Mouse (Mus musculus) heart, embryonic 10.5 days (tissue): ENCODE results near the gene Atp7b. TPM values are rescaled to one million over a fixed set of nuclear protein-coding genes. Genes with fewer than 3 reads are reported as not detected.

ENCODE experiments used
- DNase-seq: peaks from one replicate; pipeline ENCODE4 v3.0.0-alpha.2; 2017; ENCODE audit warnings: low spot score
- H3K27ac ChIP-seq: fragments of 300-500 bp; sonication (generic); 2 replicates; pipeline ENCODE4 v1.5.1; 2016; ENCODE audit warnings: mild to moderate bottlenecking
- H3K27me3 ChIP-seq: fragments of 300-500 bp; sonication (generic); 2 replicates; pipeline ENCODE4 v1.6.1; 2016; ENCODE audit warnings: mild to moderate bottlenecking; ENCODE audit not compliant: poor library complexity, insufficient read depth, severe bottlenecking
- H3K36me3 ChIP-seq: fragments of 300-500 bp; sonication (generic); 2 replicates; pipeline ENCODE4 v1.6.1; 2016; ENCODE audit warnings: mild to moderate bottlenecking, moderate library complexity
- H3K4me1 ChIP-seq: fragments of 300-500 bp; sonication (generic); 2 replicates; pipeline ENCODE4 v1.6.1; 2016; ENCODE audit warnings: mild to moderate bottlenecking
- H3K4me3 ChIP-seq: fragments of 300-500 bp; sonication (generic); 2 replicates; pipeline ENCODE4 v1.5.1; 2016; ENCODE audit warnings: mild to moderate bottlenecking, moderate library complexity
- H3K9me3 ChIP-seq: fragments of 300-500 bp; sonication (generic); 2 replicates; pipeline ENCODE4 v1.6.1; 2016; ENCODE audit warnings: mild to moderate bottlenecking, moderate library complexity
- WGBS: fragments of 180-500 bp; shearing (Covaris S2); methylation state at CpG from one replicate; pipeline ENCODE4 v1.1.7; 2016; 5-methylcytosine and 5-hydroxymethylcytosine counted together
- polyA plus RNA-seq: library from polyadenylated mRNA; unstranded; fragments of >200 nt; fragmentation: Nextera tagmentation; extraction: Ambion mirVana; gene quantifications from 2 replicates; pipeline ENCODE4 v1.2.1, GENCODE M21; 2016

Atp7b gene
- polyA plus RNA-seq, 1 experiment from 2014 or later = 3.8 TPM

GRCm38 (mm10) chr8:22013034-22013707 is 46.9 kb downstream of the Atp7b start:
- Histone ChIP-seq H3K27ac (no peak overlapping the region), H3K9me3 (no peaks in the 10 kb centered on the region), H3K36me3 (0 out of 2 replicates have a peak, but pooled peaks cover 6% of the 10 kb centered on the region), H3K4me1 (no peaks in the 10 kb centered on the region), H3K27me3 (no peaks in the 10 kb centered on the region), H3K4me3 (no peak overlapping the region)
- no peak for DNase-seq
- WGBS = 80% methylated on average over 24 of the region's 24 CpGs

DNA sequence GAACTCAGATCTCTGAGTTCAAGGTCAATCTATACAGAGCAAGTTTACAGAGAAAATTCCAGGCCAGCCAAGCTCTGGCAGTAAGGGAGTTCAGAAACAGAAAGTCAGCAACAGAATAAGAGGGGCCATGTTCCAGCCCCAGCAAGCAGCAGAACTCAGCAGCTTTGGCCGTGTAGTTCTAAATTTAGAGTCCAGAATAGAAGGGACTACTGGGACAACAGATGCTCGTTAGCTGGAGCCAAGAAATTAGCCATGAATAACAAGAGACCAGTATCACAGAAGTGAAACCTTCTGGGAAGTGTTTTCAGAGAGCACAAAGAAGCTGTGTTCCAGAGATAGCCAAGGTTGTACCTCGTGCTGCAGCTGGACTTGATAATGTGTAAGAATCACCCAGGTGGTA is 50.7 kb downstream of the Atp7b start:
- no peaks in the 10 kb centered on the region for H3K9me3 ChIP-seq
- H3K4me1 ChIP-seq = no peaks in the 10 kb centered on the region
- no peak for DNase-seq
- no peaks in the 10 kb centered on the region for H3K27me3 ChIP-seq
- H3K27ac ChIP-seq = no peak overlapping the region
- no peak overlapping the region for H3K4me3 ChIP-seq
- 0 out of 2 replicates have a peak, but pooled peaks cover 6% of the 10 kb centered on the region for H3K36me3 ChIP-seq
- 49% methylated on average over 3 of the region's 3 CpGs for WGBS

- H3K36me3 ChIP-seq = 0 out of 2 replicates have a peak, but pooled peaks cover 3% of the 10 kb centered on the region
- H3K27me3 ChIP-seq = no peaks in the 10 kb centered on the region
- H3K9me3 ChIP-seq = no peaks in the 10 kb centered on the region
- WGBS = 77% methylated on average over 6 of the region's 6 CpGs
- no peak overlapping the region for H3K27ac ChIP-seq
- DNase-seq = no peak
- no peak overlapping the region for H3K4me3 ChIP-seq
- no peaks in the 10 kb centered on the region for H3K4me1 ChIP-seq
Measured at GRCm38 (mm10) chr8:22006423-22006822, 53.7 kb downstream of the Atp7b start.

GRCm38 (mm10) chr8:22004750-22005522 is 55.2 kb downstream of the Atp7b start:
- Histone ChIP-seq H3K36me3 (0 out of 2 replicates have a peak, but pooled peaks cover 3% of the 10 kb centered on the region), H3K27me3 (no peaks in the 10 kb centered on the region), H3K4me3 (no peak overlapping the region), H3K27ac (no peak overlapping the region), H3K9me3 (no peaks in the 10 kb centered on the region), H3K4me1 (no peaks in the 10 kb centered on the region)
- WGBS = 75% methylated on average over 14 of the region's 14 CpGs
- no peak for DNase-seq

DNA sequence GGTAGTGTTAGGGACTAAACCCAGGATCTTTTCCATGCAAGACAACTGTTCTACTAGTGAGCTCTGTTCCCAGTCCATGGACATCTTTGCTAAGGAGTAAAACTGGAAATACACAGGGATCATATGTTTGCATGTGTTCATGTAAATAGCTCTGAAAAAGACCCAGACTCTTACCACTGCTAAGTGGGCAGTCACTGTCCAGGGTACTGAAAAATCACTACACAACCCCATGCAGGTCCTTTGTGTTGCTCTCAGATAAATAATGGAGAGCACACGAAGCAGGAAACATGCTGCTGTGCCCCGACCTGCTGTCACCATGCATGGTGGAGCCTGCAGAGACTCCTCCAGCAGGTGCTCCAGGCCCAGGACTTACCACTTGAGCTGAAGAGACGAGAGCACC is 64.9 kb downstream of the Atp7b start:
- no peak for DNase-seq
- Histone ChIP-seq H3K27me3 (no peaks in the 10 kb centered on the region), H3K27ac (no peak overlapping the region), H3K4me3 (no peak overlapping the region), H3K36me3 (peaks cover 9% of the 10 kb centered on the region), H3K4me1 (no peaks in the 10 kb centered on the region), H3K9me3 (no peaks in the 10 kb centered on the region)
- WGBS = 60% methylated on average over 3 of the region's 3 CpGs

DNA sequence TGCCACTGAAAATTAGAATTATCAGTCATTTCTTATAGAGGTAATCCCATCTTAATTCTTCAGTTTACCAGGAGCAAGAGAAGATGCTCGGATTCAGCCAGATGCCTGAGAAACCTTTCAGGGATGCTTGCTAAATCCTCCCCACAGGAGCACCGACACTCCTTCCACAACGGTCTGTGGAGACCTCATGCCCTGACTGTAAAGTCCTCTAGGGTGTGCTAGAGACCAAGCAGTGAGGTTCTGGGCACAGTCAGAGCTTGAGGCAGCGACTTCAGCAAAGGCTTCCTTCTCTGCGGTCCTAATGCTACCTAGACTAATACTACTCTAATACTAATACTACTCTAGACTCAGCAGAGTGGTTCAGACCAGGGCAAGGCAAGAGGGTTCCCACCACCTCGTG is 67.9 kb downstream of the Atp7b start:
- Histone ChIP-seq H3K27ac (no peak overlapping the region), H3K27me3 (no peaks in the 10 kb centered on the region), H3K9me3 (no peaks in the 10 kb centered on the region), H3K4me1 (no peaks in the 10 kb centered on the region), H3K4me3 (no peak overlapping the region), H3K36me3 (peaks cover 2% of the 10 kb centered on the region; the same call in 1 of the 2 replicates)
- DNase-seq = no peak
- WGBS = 29% methylated on average over 6 of the region's 6 CpGs

DNA sequence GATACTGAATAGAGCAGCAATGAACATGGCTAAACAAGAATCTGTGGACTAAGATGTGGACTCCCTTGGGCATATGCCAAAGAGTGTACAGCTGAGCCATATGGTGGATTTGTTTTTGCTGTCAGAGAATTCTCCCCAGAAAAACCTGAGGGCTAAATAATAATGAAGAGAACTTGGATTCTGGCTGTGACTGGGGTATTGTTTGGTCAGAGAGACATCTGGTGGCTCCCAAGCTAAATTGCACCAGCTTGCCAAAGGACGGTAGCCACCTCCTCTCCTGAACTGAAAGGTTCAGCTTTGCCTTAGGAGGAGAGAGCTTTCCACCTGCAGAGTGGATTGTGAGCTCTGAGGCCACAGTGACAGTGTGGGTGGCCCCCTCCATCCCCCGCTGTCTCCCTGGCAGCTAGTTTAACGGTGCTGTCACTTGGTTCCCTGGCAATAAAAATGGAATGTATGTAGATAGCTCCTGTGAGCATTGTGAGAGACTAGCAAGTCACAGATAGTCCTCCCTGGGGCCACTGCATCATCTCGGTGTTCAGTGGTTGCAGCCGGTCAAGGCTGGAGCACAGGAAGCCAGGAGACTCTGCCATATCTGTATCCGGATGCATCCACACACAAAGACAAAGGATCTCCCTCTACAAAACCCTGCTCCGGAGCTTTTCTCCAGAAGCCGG is 78.3 kb downstream of the Atp7b start:
- Histone ChIP-seq H3K4me1 (no peaks in the 10 kb centered on the region), H3K9me3 (no peaks in the 10 kb centered on the region), H3K27ac (no peak overlapping the region), H3K4me3 (no peak overlapping the region), H3K36me3 (no peaks in the 10 kb centered on the region), H3K27me3 (no peaks in the 10 kb centered on the region)
- WGBS = 59% methylated on average over 8 of the region's 8 CpGs
- DNase-seq = no peak

- no peak for DNase-seq
- Histone ChIP-seq H3K36me3 (no peaks in the 10 kb centered on the region), H3K4me3 (no peak overlapping the region), H3K9me3 (no peaks in the 10 kb centered on the region), H3K4me1 (no peaks in the 10 kb centered on the region), H3K27me3 (no peaks in the 10 kb centered on the region), H3K27ac (no peak overlapping the region)
- 64% methylated on average over 4 of the region's 4 CpGs for WGBS
Measured at GRCm38 (mm10) chr8:21978193-21978592, 81.9 kb downstream of the Atp7b start.

DNA sequence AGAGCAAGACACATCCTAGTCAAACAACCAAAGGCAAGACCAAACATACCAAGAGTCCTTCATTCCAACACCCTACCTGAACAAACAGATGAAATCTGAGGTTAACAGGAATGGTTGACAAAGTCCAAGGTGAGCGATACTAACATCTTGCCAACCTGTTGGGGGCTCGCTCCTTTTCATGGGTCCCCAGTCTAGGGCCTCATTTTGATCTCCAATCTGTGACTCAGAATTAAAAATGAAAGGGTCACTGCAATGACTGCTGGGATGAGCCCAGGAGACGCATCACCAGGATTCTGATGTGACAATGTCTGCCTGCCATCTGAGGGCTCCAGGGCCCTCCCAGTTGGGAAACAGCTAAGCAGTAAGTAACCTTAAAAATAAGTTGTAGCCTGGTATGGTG is 90.6 kb downstream of the Atp7b start, which contains the start of gene Ccdc70:
TSS of gene Ccdc70 (plus strand) at position 301 of the 400 bp plus-strand sequence.
- Histone ChIP-seq H3K27me3 (no peaks in the 10 kb centered on the region), H3K4me1 (no peaks in the 10 kb centered on the region), H3K36me3 (no peaks in the 10 kb centered on the region), H3K27ac (no peak within 1 kb of the TSS), H3K4me3 (no peak within 1 kb of the TSS), H3K9me3 (no peaks in the 10 kb centered on the region)
- WGBS = 87% methylated on average over 3 of the region's 3 CpGs
- DNase-seq = no peak

DNA sequence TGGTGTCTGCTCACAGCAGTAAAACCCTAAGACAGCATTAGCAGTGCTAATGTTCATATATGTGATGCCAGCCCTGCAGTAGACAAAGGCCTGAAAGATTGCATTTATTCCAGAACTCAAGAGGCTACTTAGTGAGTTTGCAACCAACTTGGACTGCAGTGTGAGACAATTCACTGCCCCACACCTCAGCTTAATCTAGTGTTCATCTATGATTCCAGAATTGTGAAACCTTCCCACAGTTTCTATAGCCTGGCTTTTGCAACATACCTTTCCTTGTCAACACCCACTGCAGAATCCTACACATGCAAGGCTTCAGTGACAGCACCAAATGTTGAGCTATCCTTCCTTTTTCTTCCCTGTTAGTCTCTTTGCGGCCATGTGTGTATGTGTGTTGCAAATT is 93.5 kb downstream of the Atp7b start:
- 91% methylated on average over 1 of the region's 1 CpGs for WGBS
- no peak for DNase-seq
- Histone ChIP-seq H3K4me3 (no peak overlapping the region), H3K27ac (no peak overlapping the region), H3K9me3 (no peaks in the 10 kb centered on the region), H3K36me3 (no peaks in the 10 kb centered on the region), H3K4me1 (no peaks in the 10 kb centered on the region), H3K27me3 (no peaks in the 10 kb centered on the region)

DNA sequence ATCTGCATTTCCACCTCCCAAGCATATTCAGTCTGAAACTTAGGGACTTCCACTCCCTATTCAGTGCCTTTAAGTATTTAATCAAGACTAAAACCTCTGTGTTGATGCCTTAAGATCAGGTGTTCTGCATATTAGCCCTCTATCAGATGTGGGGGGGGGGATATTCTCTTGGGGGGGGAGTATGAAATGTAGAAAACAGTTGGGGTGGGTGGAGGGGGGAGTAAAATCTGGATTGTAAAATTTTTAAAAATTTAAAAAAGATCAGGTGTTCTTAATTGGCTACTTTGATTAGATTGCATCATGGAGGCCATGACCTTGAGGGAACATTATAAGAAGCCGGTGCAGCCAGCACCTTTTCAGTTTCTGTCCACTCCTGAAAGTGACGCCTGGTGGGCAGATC is 101.7 kb downstream of the Atp7b start, which contains the start of gene Fam90a1a:
TSS of gene Fam90a1a (plus strand) at position 301 of the 400 bp plus-strand sequence.
- no peak for DNase-seq
- Histone ChIP-seq H3K27ac (no peak within 1 kb of the TSS), H3K4me1 (no peaks in the 10 kb centered on the region), H3K4me3 (no peak within 1 kb of the TSS), H3K9me3 (no peaks in the 10 kb centered on the region), H3K27me3 (no peaks in the 10 kb centered on the region), H3K36me3 (no peaks in the 10 kb centered on the region)
- 84% methylated on average over 2 of the region's 2 CpGs for WGBS

DNA sequence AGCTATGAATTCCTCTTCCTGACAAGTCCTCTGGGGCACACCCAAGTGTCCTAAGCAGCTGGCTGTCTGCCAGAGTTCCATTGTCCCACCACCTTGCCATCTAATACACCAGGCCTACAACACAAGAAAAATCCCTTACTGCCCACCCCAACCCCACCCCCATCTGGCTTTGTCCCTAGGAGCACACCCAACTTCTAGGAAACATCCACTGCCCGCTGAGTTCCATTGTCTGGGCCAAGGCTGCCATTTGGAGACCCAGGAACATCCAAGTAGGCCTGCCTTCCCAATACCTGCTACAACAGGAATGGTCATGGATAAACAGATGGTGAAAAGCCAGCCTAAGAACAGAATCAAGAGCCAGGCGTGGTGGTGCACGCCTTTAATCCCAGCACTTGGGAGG is 103.8 kb downstream of the Atp7b start:
- Histone ChIP-seq H3K4me1 (no peaks in the 10 kb centered on the region), H3K27me3 (no peaks in the 10 kb centered on the region), H3K36me3 (no peaks in the 10 kb centered on the region), H3K4me3 (no peak overlapping the region), H3K27ac (no peak overlapping the region), H3K9me3 (no peaks in the 10 kb centered on the region)
- DNase-seq = no peak
- 85% methylated on average over 3 of the region's 3 CpGs for WGBS

DNA sequence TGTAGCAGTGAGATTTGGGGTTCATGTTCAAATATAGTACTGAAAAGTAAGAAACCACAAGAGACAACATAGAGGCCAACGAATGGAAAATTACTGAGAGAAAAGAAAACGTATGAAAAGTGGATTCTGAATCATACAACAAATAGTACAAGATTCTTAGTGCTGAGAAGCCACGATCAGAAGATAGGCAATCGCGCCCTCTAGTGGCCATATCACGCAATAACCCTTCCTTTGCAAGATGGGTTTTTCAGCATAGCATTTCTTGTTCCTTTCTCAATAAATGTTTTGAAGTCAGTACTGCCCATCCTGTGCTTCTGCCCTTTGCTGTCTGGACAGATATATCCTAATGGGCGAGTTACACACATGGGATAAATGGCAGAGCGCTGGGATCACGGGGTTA is 104.8 kb downstream of the Atp7b start:
- Histone ChIP-seq H3K4me3 (no peak overlapping the region), H3K27me3 (no peaks in the 10 kb centered on the region), H3K9me3 (no peaks in the 10 kb centered on the region), H3K36me3 (no peaks in the 10 kb centered on the region), H3K4me1 (no peaks in the 10 kb centered on the region), H3K27ac (no peak overlapping the region)
- 8% methylated on average over 9 of the region's 9 CpGs for WGBS
- DNase-seq = no peak
